Mouse (Mus musculus) stomach, postnatal 0 days (tissue): ENCODE measurements around the gene Olfr311. TPM values are rescaled to one million over a fixed set of nuclear protein-coding genes. Genes with fewer than 3 reads are reported as not detected.
"Not testable (repeated sequence)": the region's sequence is repeated elsewhere in the genome, so short reads cannot be mapped to it uniquely, and the experiment has no call there.

ENCODE experiments used
- ATAC-seq: fragments of 200-750 bp; cut with Nextera tagmentation; 2 replicates; pipeline ENCODE4 v1.8.0; 2017; ENCODE audit not compliant: low FRiP score, low TSS enrichment
- DNase-seq: peaks from one replicate; pipeline ENCODE4 v3.0.0-alpha.2; 2016; ENCODE audit warnings: low spot score
- H3K27ac ChIP-seq: fragments of 300-500 bp; sonication (generic); replicated peaks from 2 replicates; pipeline ENCODE4 v1.5.1; 2014; ENCODE audit warnings: mild to moderate bottlenecking, control low read depth
- H3K27me3 ChIP-seq: fragments of 300-500 bp; sonication (generic); 2 replicates; pipeline ENCODE4 v1.6.1; 2014; ENCODE audit warnings: low read length; ENCODE audit not compliant: control insufficient read depth, insufficient read depth
- H3K36me3 ChIP-seq: fragments of 300-500 bp; sonication (generic); 2 replicates; pipeline ENCODE4 v1.6.1; 2014; ENCODE audit warnings: low read length, mixed read lengths; ENCODE audit not compliant: control insufficient read depth, insufficient read depth
- H3K4me1 ChIP-seq: fragments of 300-500 bp; sonication (generic); replicated peaks from 2 replicates; pipeline ENCODE4 v1.6.1; 2014; ENCODE audit warnings: antibody characterized with exemption; ENCODE audit not compliant: control insufficient read depth, insufficient read depth
- H3K4me2 ChIP-seq: fragments of 300-500 bp; sonication (generic); replicated peaks from 2 replicates; pipeline ENCODE4 v1.6.1; 2014; ENCODE audit warnings: low read depth, mild to moderate bottlenecking, control low read depth, moderate library complexity
- H3K4me3 ChIP-seq: fragments of 300-500 bp; sonication (generic); 2 replicates; pipeline ENCODE4 v1.5.1; 2014; ENCODE audit warnings: low read depth, low read length, control low read depth
- H3K9ac ChIP-seq: fragments of 300-500 bp; sonication (generic); 2 replicates; pipeline ENCODE4 v1.6.1; 2014; ENCODE audit warnings: mild to moderate bottlenecking, low read length, control low read depth, mixed read lengths
- H3K9me3 ChIP-seq: fragments of 300-500 bp; sonication (generic); 2 replicates; pipeline ENCODE4 v1.6.1; 2016; ENCODE audit warnings: low read length; ENCODE audit not compliant: control insufficient read depth
- CTCF ChIP-seq: IDR thresholded peaks from 2 replicates; pipeline ENCODE4 v1.5.1; 2016; ENCODE audit warnings: antibody characterized with exemption, low read depth, mild to moderate bottlenecking, moderate library complexity
- EP300 ChIP-seq: optimal IDR thresholded peaks from 2 replicates; pipeline ENCODE3; 2016; ENCODE audit warnings: antibody characterized with exemption
- WGBS: fragments of 180-500 bp; shearing (Covaris S2); extraction: QIAGEN DNeasy Blood & Tissue Kit; methylation state at CpG from one replicate; pipeline ENCODE4 v1.1.7; 2014; 5-methylcytosine and 5-hydroxymethylcytosine counted together
- polyA plus RNA-seq: library from polyadenylated mRNA; unstranded; fragments of >200 nt; fragmentation: Nextera tagmentation; extraction: Ambion mirVana; gene quantifications from 2 replicates; pipeline ENCODE4 v1.2.1, GENCODE M21; 2015

The Olfr311 gene
- polyA plus RNA-seq, 1 experiment from 2014 or later: not detected

- no peak overlapping the region for H3K4me2 ChIP-seq
- no peak for ATAC-seq
- H3K27me3 ChIP-seq: no peaks in the 10 kb centered on the region
- H3K27ac ChIP-seq: no peak overlapping the region
- TF ChIP-seq CTCF: no peak
- TF ChIP-seq EP300: no peak
- peak; percentile 10 for DNase-seq
- 67% methylated on average over 5 of the region's 5 CpGs for WGBS
- no peak overlapping the region for H3K9ac ChIP-seq
- H3K4me3 ChIP-seq: no peak overlapping the region
- no peaks in the 10 kb centered on the region; the same call in 1 of the 2 replicates for H3K4me1 ChIP-seq
- H3K36me3 ChIP-seq: no peaks in the 10 kb centered on the region
- no peaks in the 10 kb centered on the region for H3K9me3 ChIP-seq
These were observed 39.3 kb upstream of the Olfr311 start for GRCm38 (mm10) chr11:58799747-58800146.

DNA sequence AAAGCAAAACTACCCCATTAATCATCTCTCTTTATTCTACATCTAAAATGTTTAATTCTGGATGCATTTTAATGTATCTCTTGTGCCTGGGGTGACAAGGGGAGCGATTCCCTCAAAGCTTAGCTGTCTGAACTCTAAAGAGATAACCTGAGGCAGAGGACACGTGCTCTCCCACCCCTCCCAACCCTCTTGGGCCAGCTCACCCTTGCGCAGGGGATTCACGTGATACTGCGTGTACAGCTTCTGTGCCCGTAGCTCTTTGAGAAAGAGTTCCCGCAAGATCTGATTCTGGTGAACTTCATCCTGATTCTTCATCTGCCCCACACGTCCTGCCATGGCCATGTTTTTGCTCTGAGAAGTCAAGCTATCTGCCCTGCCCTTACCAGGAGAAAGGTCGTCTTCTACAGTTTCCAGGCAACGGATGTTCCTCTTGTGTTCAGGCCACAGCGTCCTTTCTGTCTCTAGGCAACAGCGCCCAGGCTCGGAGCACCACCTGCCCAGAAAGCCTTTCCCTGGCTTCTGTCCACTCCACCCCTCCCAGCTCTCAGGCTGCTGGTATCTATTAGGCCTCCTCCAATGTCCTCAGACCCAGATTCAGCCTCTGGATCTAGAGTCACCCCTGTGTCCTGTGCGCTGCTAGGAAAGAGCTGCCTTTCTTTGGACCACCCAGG lies 37.4 kb upstream of the Olfr311 start, which contains the start of gene Fam183b:
Fam183b (minus strand) TSS at position 403 of the 671 bp plus-strand sequence.
- H3K4me2 ChIP-seq: peak within 1 kb of the TSS; percentile 6
- TF ChIP-seq CTCF: no peak
- no peak for TF ChIP-seq EP300
- ATAC-seq (peak; percentile 66; the same call in 1 of the 2 replicates), DNase-seq (peak; percentile 57)
- 18% methylated on average over 14 of the region's 14 CpGs for WGBS
- H3K9me3 ChIP-seq: no peaks in the 10 kb centered on the region
- no peaks in the 10 kb centered on the region for H3K27me3 ChIP-seq
- no peak within 1 kb of the TSS for H3K4me3 ChIP-seq
- no peaks in the 10 kb centered on the region for H3K36me3 ChIP-seq
- no peak within 1 kb of the TSS for H3K9ac ChIP-seq
- H3K4me1 ChIP-seq: no peaks in the 10 kb centered on the region; the same call in 1 of the 2 replicates
- H3K27ac ChIP-seq: no peak within 1 kb of the TSS

DNA sequence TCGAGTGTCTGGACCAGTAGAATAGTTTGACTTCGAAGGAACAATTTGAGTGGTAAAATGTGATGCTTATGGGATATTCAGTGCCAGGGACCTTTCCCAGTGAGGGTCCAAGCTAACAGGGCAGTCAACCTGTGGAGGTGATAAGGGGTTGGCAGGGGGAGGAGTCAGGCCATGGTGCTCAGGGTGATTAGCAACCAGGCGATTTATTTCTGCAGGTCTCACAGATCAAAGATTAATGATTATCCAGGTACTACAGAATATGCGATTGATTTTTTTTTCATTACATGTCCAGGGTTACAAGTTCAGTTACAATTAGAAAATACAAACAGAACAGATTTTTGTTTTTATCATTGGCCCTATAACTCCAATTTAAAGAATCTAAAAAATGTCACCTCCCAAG lies 35.2 kb upstream of the Olfr311 start:
- 29% methylated on average over 4 of the region's 4 CpGs for WGBS
- no peak overlapping the region for H3K4me3 ChIP-seq
- no peaks in the 10 kb centered on the region for H3K9me3 ChIP-seq
- DNase-seq (no peak), ATAC-seq (no peak)
- no peak overlapping the region for H3K4me2 ChIP-seq
- no peak overlapping the region for H3K9ac ChIP-seq
- no peak overlapping the region for H3K27ac ChIP-seq
- no peaks in the 10 kb centered on the region for H3K27me3 ChIP-seq
- TF ChIP-seq CTCF (no peak), EP300 (no peak)
- H3K4me1 ChIP-seq: no peaks in the 10 kb centered on the region; the same call in 1 of the 2 replicates
- H3K36me3 ChIP-seq: no peaks in the 10 kb centered on the region

- ATAC-seq: 0 out of 2 replicates have a peak, but pooled peaks have one; percentile 49
- peak; percentile 27 for DNase-seq
- no peaks in the 10 kb centered on the region for H3K36me3 ChIP-seq
- H3K9me3 ChIP-seq: no peaks in the 10 kb centered on the region
- no peak overlapping the region for H3K9ac ChIP-seq
- H3K27me3 ChIP-seq: no peaks in the 10 kb centered on the region
- H3K4me3 ChIP-seq: no peak overlapping the region
- no peak overlapping the region for H3K4me2 ChIP-seq
- no peaks in the 10 kb centered on the region; the same call in 1 of the 2 replicates for H3K4me1 ChIP-seq
- WGBS: 21% methylated on average over 2 of the region's 2 CpGs
- H3K27ac ChIP-seq: no peak overlapping the region
- TF ChIP-seq EP300 (no peak), CTCF (no peak)
These were observed 34.7 kb upstream of the Olfr311 start for GRCm38 (mm10) chr11:58804393-58804792.

GRCm38 (mm10) chr11:58812001-58812400 lies 27.1 kb upstream of the Olfr311 start:
- TF ChIP-seq CTCF (peak; percentile 50), EP300 (no peak)
- H3K27ac ChIP-seq: no peak overlapping the region
- DNase-seq: no peak
- H3K4me2 ChIP-seq: no peak overlapping the region
- no peak overlapping the region for H3K9ac ChIP-seq
- 0% methylated on average over 1 of the region's 1 CpGs for WGBS
- no peak for ATAC-seq
- H3K4me1 ChIP-seq: no peaks in the 10 kb centered on the region
- H3K4me3 ChIP-seq: no peak overlapping the region
- H3K27me3 ChIP-seq: no peaks in the 10 kb centered on the region
- H3K36me3 ChIP-seq: no peaks in the 10 kb centered on the region
- H3K9me3 ChIP-seq: no peaks in the 10 kb centered on the region

- not testable (repeated sequence) for DNase-seq, H3K4me3 ChIP-seq, H3K9ac ChIP-seq, H3K4me2 ChIP-seq, H3K9me3 ChIP-seq, H3K27me3 ChIP-seq, H3K36me3 ChIP-seq, ATAC-seq, H3K27ac ChIP-seq, H3K4me1 ChIP-seq
- 38% methylated on average over 1 of the region's 1 CpGs for WGBS
These were observed 24.4 kb upstream of the Olfr311 start, which contains the start of gene Olfr313 for GRCm38 (mm10) chr11:58814700-58815099. TSS of gene Olfr313 (plus strand) at chr11:58815000.
